Mouse (Mus musculus): ENCODE measurements around the gene Arhgap10. TPM values are rescaled to one million over a fixed set of nuclear protein-coding genes. Genes with fewer than 3 reads are reported as not detected.

Arhgap10 gene
- total and polyA plus RNA-seq, 3 experiments, result 13.1 to 22.8 TPM; not detected in 1

GRCm38 (mm10) chr8:77228688-77229087 lies 289.1 kb downstream of the Arhgap10 start:
- H3K27ac ChIP-seq (ENCODE audit: control insufficient read depth, low read depth, low read length), result no peak overlapping the region
- H3K4me1 ChIP-seq (ENCODE audit: control insufficient read depth in 1 of 2, insufficient read depth in 2 of 2, low read length in 2 of 2), result no peaks in the 10 kb centered on the region
- no peaks in the 10 kb centered on the region for H3K36me3 ChIP-seq (ENCODE audit: control insufficient read depth in 1 of 2, insufficient read depth in 2 of 2, low read length in 2 of 2)
- no peaks in the 10 kb centered on the region for H3K9me3 ChIP-seq (replicated peaks; ENCODE audit: insufficient read depth, low read length)
- H3K9ac ChIP-seq (ENCODE audit: control insufficient read depth, low read depth, low read length, poor library complexity, severe bottlenecking), result no peak overlapping the region
- H3K27me3 ChIP-seq (ENCODE audit: control insufficient read depth in 1 of 2, insufficient read depth in 2 of 2, low read length in 2 of 2), result no peaks in the 10 kb centered on the region
- no peaks in the 10 kb centered on the region for H3K79me2 ChIP-seq (ENCODE audit: control insufficient read depth, insufficient read depth, low read length, poor library complexity)
- no peak for TF ChIP-seq SMC3 (IDR thresholded peaks at IDR 0.05; ENCODE audit: low read depth, low read length)
- no peak for TF ChIP-seq POLR2AphosphoS2 (IDR thresholded peaks at IDR 0.05; ENCODE audit: low read length)
- TF ChIP-seq TCF12 (IDR thresholded peaks at IDR 0.05; ENCODE audit: low read depth, low read length), result no peak
- TF ChIP-seq CTCF (IDR thresholded peaks at IDR 0.05 in 2 of 3, conservative IDR thresholded peaks at IDR 0.05 in 1 of 3; ENCODE audit: control insufficient read depth in 1 of 3, insufficient read depth in 1 of 3, low read depth in 2 of 3, low read length in 3 of 3, poor library complexity in 1 of 3, severe bottlenecking in 1 of 3), result no peak
- TF ChIP-seq MAZ (IDR thresholded peaks at IDR 0.05; ENCODE audit: low read depth, low read length), result no peak
- TF ChIP-seq NRF1 (IDR thresholded peaks at IDR 0.05; ENCODE audit: insufficient read depth, low read depth, low read length, poor library complexity, severe bottlenecking), result no peak
- TF ChIP-seq RAD21 (IDR thresholded peaks at IDR 0.05; ENCODE audit: low read depth, low read length), result no peak
- TF ChIP-seq POLR2AphosphoS5 (IDR thresholded peaks at IDR 0.05; ENCODE audit: borderline replicate concordance, low read depth, low read length), result no peak
- no peak for TF ChIP-seq HCFC1 (IDR thresholded peaks at IDR 0.05; ENCODE audit: low read depth, low read length)
- no peak for TF ChIP-seq USF2 (IDR thresholded peaks at IDR 0.05; ENCODE audit: borderline replicate concordance in 1 of 2, insufficient read depth in 1 of 2, low read depth in 1 of 2, low read length in 2 of 2)
- TF ChIP-seq ZKSCAN1 (IDR thresholded peaks at IDR 0.05; ENCODE audit: low read depth, low read length), result no peak
- no peak for DNase-seq (ENCODE audit: low read depth, low spot score)
- no peak overlapping the region for H3K4me3 ChIP-seq (ENCODE audit: control insufficient read depth in 1 of 2, insufficient read depth in 1 of 2, low read depth in 2 of 2, low read length in 2 of 2)

GRCm38 (mm10) chr8:77227742-77228141 lies 290.0 kb downstream of the Arhgap10 start:
- DNase-seq (ENCODE audit: low read depth, low spot score), result no peak
- Histone ChIP-seq H3K9ac (ENCODE audit: control insufficient read depth, low read depth, low read length, poor library complexity, severe bottlenecking) (no peak overlapping the region), H3K79me2 (ENCODE audit: control insufficient read depth, insufficient read depth, low read length, poor library complexity) (no peaks in the 10 kb centered on the region), H3K9me3 (replicated peaks; ENCODE audit: insufficient read depth, low read length) (no peaks in the 10 kb centered on the region), H3K4me3 (ENCODE audit: control insufficient read depth in 1 of 2, insufficient read depth in 1 of 2, low read depth in 2 of 2, low read length in 2 of 2) (no peak overlapping the region), H3K4me1 (ENCODE audit: control insufficient read depth in 1 of 2, insufficient read depth in 2 of 2, low read length in 2 of 2) (no peaks in the 10 kb centered on the region), H3K27ac (ENCODE audit: control insufficient read depth, low read depth, low read length) (no peak overlapping the region), H3K36me3 (ENCODE audit: control insufficient read depth in 1 of 2, insufficient read depth in 2 of 2, low read length in 2 of 2) (no peaks in the 10 kb centered on the region), H3K27me3 (ENCODE audit: control insufficient read depth in 1 of 2, insufficient read depth in 2 of 2, low read length in 2 of 2) (no peaks in the 10 kb centered on the region)
- no peak for TF ChIP-seq USF1 (IDR thresholded peaks at IDR 0.05; ENCODE audit: low read depth, low read length)

GRCm38 (mm10) chr8:77223123-77223522 lies 294.6 kb downstream of the Arhgap10 start:
- Histone ChIP-seq H3K4me3 (ENCODE audit: control insufficient read depth in 1 of 2, insufficient read depth in 1 of 2, low read depth in 2 of 2, low read length in 2 of 2) (no peak overlapping the region), H3K27ac (ENCODE audit: control insufficient read depth, low read depth, low read length) (no peak overlapping the region), H3K27me3 (ENCODE audit: control insufficient read depth in 1 of 2, insufficient read depth in 2 of 2, low read length in 2 of 2) (no peaks in the 10 kb centered on the region), H3K9ac (ENCODE audit: control insufficient read depth, low read depth, low read length, poor library complexity, severe bottlenecking) (no peak overlapping the region), H3K79me2 (ENCODE audit: control insufficient read depth, insufficient read depth, low read length, poor library complexity) (no peaks in the 10 kb centered on the region), H3K9me3 (replicated peaks; ENCODE audit: insufficient read depth, low read length) (no peaks in the 10 kb centered on the region), H3K4me1 (ENCODE audit: control insufficient read depth in 1 of 2, insufficient read depth in 2 of 2, low read length in 2 of 2) (no peaks in the 10 kb centered on the region), H3K36me3 (ENCODE audit: control insufficient read depth in 1 of 2, insufficient read depth in 2 of 2, low read length in 2 of 2) (no peaks in the 10 kb centered on the region)
- DNase-seq (ENCODE audit: low read depth, low spot score), result no peak
- TF ChIP-seq E2F4 (IDR thresholded peaks at IDR 0.05; ENCODE audit: borderline replicate concordance, low read depth, low read length), result no peak
- no peak for TF ChIP-seq HCFC1 (IDR thresholded peaks at IDR 0.05; ENCODE audit: low read depth, low read length)
- TF ChIP-seq EP300 (IDR thresholded peaks at IDR 0.05; ENCODE audit: low read depth in 1 of 2, low read length in 2 of 2), result no peak
- no peak for TF ChIP-seq RCOR1 (IDR thresholded peaks at IDR 0.05; ENCODE audit: low read depth, low read length)
- no peak for TF ChIP-seq MYB (IDR thresholded peaks at IDR 0.05; ENCODE audit: low read depth, low read length)
- no peak for TF ChIP-seq MYC (IDR thresholded peaks at IDR 0.05; ENCODE audit: low read depth, low read length)
- no peak for TF ChIP-seq NELFE (IDR thresholded peaks at IDR 0.05; ENCODE audit: low read depth, low read length)
- no peak for TF ChIP-seq TCF12 (IDR thresholded peaks at IDR 0.05; ENCODE audit: low read depth, low read length)
- no peak for TF ChIP-seq CHD1 (IDR thresholded peaks at IDR 0.05; ENCODE audit: low read depth, low read length)
- TF ChIP-seq POLR2AphosphoS2 (IDR thresholded peaks at IDR 0.05; ENCODE audit: low read length), result no peak
- TF ChIP-seq RAD21 (IDR thresholded peaks at IDR 0.05; ENCODE audit: low read depth, low read length), result no peak
